Mouse (Mus musculus): Measurements from ENCODE around the gene Hectd4. TPM values are rescaled to one million over a fixed set of nuclear protein-coding genes. Genes with fewer than 3 reads are reported as not detected.
A peak's percentile ranks its signal among the peaks of the same experiment; 100 is the strongest.
"Not testable (repeated sequence)": the region's sequence is repeated elsewhere in the genome, so short reads cannot be mapped to it uniquely, and the experiment has no call there.

Gene Hectd4
- polyA plus RNA-seq, 1 experiment from 2014 or later: 5.2 TPM

DNA sequence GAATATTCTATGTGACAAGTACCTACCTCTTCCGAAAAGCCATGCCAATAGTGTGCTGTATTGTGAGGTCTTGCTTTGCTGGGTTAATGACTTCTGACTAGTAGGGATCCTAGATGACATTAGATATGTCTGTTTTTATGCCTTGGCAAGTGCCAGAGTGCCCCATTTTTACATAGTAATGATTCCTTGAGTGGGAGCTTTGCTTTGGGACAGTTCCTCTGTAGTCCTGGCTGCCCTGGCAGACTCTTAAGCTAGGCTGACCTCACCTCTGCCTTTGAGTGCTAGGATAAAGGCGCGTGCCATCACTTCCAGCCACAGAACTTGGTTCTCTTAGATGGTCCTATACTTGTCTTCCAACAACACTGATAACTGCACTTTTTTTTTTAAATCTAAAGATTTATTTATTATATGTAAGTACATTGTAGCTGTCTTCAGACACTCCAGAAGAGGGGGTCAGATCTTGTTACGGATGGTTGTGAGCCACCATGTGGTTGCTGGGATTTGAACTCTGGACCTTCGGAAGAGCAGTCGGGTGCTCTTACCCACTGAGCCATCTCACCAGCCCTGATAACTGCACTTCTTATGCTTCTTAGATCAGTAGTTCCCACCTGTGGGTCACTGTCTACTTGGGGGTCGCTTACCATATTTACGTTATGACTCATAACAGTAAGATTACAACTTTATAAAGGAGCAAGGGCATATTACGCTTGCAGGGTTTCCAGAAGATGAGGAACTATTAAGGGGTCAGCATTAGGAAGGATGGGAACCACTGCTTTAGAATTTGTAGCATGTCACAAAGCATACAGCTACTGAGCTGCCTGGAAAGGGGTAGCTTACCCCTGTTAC is 10.0 kb upstream of the Hectd4 start:
- Histone ChIP-seq H3K9ac (no peak overlapping the region), H3K4me2 (no peak overlapping the region), H3K4me1 (peaks cover 27% of the 10 kb centered on the region), H3K4me3 (replicated peaks) (no peak overlapping the region), H3K9me3 (replicated peaks) (no peaks in the 10 kb centered on the region), H3K27ac (no peak overlapping the region), H3K27me3 (no peaks in the 10 kb centered on the region), H3K36me3 (peaks cover 78% of the 10 kb centered on the region)
- 90% methylated on average over 9 of the region's 9 CpGs for WGBS
- no peak for ATAC-seq (replicated peaks; ENCODE audit: low FRiP score)

DNA sequence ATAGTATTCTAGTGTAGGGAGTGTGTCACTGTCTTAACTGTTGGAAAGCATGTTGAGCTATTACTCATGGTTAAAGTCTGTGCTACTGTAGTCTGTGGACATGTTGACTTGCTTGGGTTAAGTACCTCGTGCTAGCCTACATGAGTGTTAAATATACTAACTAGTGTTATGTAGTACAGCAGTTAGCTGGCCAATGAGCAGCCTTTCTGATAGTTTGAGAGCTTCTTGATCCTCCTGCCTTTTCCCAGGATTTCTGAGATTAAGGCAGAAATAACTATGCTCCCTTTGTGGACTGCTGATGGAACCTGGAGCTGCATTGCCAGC is 9.5 kb upstream of the Hectd4 start:
- peaks cover 77% of the 10 kb centered on the region for H3K36me3 ChIP-seq
- WGBS: 92% methylated on average over 1 of the region's 1 CpGs

DNA sequence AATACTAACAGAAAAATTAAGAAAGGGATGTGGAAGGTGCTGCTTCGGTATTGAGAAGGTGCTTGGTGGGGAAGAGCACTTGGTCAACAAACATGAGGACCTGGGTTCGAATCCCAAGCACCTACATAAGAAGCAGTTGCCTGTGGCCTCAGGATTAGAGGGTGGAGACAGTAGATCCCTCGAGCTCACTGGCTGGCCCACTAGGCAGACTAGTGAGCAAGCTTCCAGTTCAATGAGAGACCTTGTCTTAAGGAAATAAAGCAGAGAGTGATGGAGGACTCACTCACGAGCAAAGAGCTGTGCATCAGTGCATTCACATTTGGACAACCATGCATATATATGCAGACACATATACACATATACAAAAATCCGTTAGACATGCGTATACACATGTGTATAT is 7.9 kb upstream of the Hectd4 start:
- H3K4me3 ChIP-seq (replicated peaks): no peak overlapping the region
- H3K4me2 ChIP-seq: no peak overlapping the region
- ATAC-seq (replicated peaks; ENCODE audit: low FRiP score): no peak
- H3K27ac ChIP-seq: no peak overlapping the region
- H3K27me3 ChIP-seq: no peaks in the 10 kb centered on the region
- peaks cover 10% of the 10 kb centered on the region for H3K4me1 ChIP-seq
- peaks cover 62% of the 10 kb centered on the region for H3K36me3 ChIP-seq
- H3K9me3 ChIP-seq (replicated peaks): no peaks in the 10 kb centered on the region
- 95% methylated on average over 6 of the region's 6 CpGs for WGBS
- H3K9ac ChIP-seq: no peak overlapping the region

More for the DNA sequence above, 9.5 kb upstream of the Hectd4 start:
- Histone ChIP-seq H3K27ac (no peak overlapping the region), H3K9ac (no peak overlapping the region), H3K4me1 (peaks cover 25% of the 10 kb centered on the region), H3K27me3 (no peaks in the 10 kb centered on the region), H3K4me3 (replicated peaks) (no peak overlapping the region), H3K9me3 (replicated peaks) (no peaks in the 10 kb centered on the region), H3K4me2 (no peak overlapping the region)
- ATAC-seq (replicated peaks; ENCODE audit: low FRiP score): no peak

DNA sequence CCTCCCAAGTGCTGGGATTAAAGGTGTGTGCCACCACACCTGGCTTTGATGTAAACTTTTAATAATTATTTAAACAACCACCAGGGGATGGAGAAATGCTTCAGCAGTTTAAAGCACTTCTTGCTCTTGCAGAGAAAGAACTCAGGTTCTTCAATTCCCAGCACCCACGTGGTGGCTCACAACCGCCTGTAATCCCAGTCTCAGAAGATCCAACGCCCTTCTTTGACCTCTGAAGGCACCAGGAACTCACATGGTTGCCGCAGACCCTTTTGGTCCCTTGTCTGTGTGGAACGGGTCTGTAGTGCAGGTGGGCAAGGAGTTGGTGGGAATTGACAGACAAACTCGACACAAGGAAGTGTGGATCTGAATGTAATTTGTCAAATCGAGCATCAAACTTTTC is 5.3 kb upstream of the Hectd4 start:
- Histone ChIP-seq H3K4me2 (no peak overlapping the region), H3K4me1 (peaks cover 1% of the 10 kb centered on the region; the same call in 1 of the 2 replicates), H3K9ac (no peak overlapping the region), H3K27me3 (no peaks in the 10 kb centered on the region), H3K9me3 (replicated peaks) (no peaks in the 10 kb centered on the region), H3K27ac (no peak overlapping the region), H3K36me3 (peaks cover 36% of the 10 kb centered on the region), H3K4me3 (replicated peaks) (no peak overlapping the region)
- no peak for ATAC-seq (replicated peaks; ENCODE audit: low FRiP score)
- 52% methylated on average over 7 of the region's 7 CpGs for WGBS

DNA sequence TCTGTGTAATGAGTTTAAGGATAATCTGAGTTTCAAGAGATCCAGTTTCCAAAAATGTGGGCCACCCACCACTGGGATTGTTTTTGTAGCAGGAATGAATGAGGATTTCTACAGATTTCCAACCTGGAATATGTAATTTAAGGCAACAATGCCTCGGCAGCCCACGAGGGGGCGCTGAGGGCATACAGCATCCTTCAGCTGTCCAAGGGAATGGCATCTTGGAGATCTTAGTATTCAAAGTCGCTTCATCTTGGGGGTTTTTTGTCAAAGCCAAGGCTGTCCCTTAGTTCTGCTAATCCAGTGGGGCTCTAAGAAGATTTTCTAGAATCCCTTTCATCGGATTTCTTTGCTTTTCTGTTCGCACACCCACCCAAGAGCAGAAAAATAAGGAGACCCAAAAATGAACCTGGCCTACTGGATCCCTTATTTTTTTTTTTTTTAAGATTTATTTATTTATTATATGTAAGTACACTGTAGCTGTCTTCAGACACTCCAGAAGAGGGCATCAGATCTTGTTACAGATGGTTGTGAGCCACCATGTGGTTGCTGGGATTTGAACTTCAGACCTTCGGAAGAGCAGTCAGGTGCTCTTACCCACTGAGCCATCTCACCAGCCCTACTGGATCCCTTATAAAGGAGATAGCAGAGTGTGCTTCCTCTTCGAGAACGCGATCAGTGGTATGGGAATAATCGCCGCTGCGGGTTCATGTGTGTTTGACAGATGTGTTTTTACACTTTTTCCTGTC is 4.5 kb upstream of the Hectd4 start:
- Histone ChIP-seq H3K4me1 (peaks cover 4% of the 10 kb centered on the region; the same call in 1 of the 2 replicates), H3K9ac (no peak overlapping the region), H3K9me3 (replicated peaks) (no peaks in the 10 kb centered on the region), H3K4me3 (replicated peaks) (no peak overlapping the region), H3K27me3 (no peaks in the 10 kb centered on the region), H3K27ac (no peak overlapping the region), H3K36me3 (peaks cover 27% of the 10 kb centered on the region), H3K4me2 (no peak overlapping the region)
- ATAC-seq (replicated peaks; ENCODE audit: low FRiP score): no peak; the same call in 1 of the 2 replicates
- 51% methylated on average over 13 of the region's 13 CpGs for WGBS

DNA sequence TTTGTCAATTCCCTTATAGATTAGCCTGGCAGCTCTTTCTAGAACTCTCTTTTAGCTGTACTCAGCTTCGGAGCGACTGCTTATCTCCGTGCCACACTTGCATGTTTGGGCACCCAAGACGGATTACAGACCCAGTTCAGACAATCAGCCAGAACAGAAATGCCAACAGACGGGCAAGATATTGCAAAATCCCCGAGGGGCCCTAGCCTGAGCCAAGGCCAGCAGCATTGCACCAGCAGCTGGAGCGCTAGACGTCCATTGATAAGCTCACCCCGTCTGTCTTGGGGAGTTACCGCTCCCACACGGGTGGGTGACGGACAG is 3.9 kb upstream of the Hectd4 start:
- Histone ChIP-seq H3K36me3 (peaks cover 22% of the 10 kb centered on the region), H3K4me2 (no peak overlapping the region), H3K9me3 (replicated peaks) (no peaks in the 10 kb centered on the region), H3K9ac (no peak overlapping the region), H3K27me3 (no peaks in the 10 kb centered on the region), H3K4me3 (replicated peaks) (no peak overlapping the region), H3K27ac (no peak overlapping the region), H3K4me1 (peaks cover 5% of the 10 kb centered on the region)
- ATAC-seq (replicated peaks; ENCODE audit: low FRiP score): peak; percentile 52
- 82% methylated on average over 12 of the region's 12 CpGs for WGBS

DNA sequence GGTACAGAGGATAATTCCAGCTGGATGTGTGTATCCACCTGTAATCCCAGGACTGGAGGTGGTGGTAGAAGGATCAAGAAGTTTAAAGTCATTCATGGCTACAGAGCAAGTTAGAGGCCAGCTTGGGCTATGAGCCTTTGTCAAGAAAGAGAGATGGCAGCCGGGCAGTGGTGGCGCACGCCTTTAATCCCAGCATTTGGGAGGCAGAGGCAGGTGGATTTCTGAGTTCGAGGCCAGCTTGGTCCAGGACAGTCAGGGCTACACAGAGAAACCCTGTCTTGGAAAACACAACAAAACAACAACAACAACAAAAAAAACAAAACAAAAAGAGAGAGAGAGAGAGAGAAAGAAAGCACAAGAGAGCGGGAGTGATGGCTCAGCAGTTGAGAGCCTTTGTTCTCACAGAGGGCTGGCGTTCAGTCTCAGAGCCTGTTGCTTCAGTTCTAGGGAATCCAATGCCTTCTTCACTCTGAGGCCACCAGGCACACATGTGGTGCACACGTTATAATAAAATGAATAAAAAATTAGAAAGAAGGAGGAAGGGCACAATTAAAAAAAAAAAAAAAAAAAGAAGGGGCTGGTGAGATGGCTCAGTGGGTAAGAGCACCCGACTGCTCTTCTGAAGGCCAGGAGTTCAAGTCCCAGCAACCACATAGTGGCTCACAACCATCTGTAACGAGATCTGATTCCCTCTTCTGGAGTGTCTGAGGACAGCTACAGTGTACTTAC is 3.3 kb upstream of the Hectd4 start:
- Histone ChIP-seq H3K36me3 (peaks cover 15% of the 10 kb centered on the region), H3K4me1 (peaks cover 11% of the 10 kb centered on the region)
- not testable (repeated sequence) for H3K27me3 ChIP-seq; ATAC-seq (replicated peaks; ENCODE audit: low FRiP score); H3K9me3 ChIP-seq (replicated peaks); H3K27ac ChIP-seq; H3K4me2 ChIP-seq; H3K4me3 ChIP-seq (replicated peaks); H3K9ac ChIP-seq
- 91% methylated on average over 9 of the region's 9 CpGs for WGBS

DNA sequence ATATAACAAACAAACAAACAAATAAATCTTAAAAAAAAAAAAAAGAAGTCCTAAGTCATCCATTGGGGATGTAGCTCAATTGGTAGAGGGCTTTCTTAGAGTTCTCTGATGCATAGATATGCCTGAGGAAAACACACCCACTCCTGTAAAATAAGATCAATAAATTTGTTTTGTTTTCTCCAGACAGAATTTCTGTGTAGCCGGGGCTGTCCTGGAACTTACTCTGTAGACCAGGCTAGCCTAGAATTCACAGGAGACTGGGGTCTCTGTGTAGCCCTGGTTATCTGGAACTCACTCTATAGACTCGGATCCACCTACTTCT is 2.7 kb upstream of the Hectd4 start:
- Histone ChIP-seq H3K27ac (no peak overlapping the region), H3K4me3 (replicated peaks) (no peak overlapping the region), H3K9ac (no peak overlapping the region), H3K4me1 (peaks cover 16% of the 10 kb centered on the region), H3K4me2 (no peak overlapping the region), H3K9me3 (replicated peaks) (no peaks in the 10 kb centered on the region), H3K27me3 (no peaks in the 10 kb centered on the region), H3K36me3 (peaks cover 10% of the 10 kb centered on the region)
- ATAC-seq (replicated peaks; ENCODE audit: low FRiP score): no peak
- 92% methylated on average over 2 of the region's 2 CpGs for WGBS

DNA sequence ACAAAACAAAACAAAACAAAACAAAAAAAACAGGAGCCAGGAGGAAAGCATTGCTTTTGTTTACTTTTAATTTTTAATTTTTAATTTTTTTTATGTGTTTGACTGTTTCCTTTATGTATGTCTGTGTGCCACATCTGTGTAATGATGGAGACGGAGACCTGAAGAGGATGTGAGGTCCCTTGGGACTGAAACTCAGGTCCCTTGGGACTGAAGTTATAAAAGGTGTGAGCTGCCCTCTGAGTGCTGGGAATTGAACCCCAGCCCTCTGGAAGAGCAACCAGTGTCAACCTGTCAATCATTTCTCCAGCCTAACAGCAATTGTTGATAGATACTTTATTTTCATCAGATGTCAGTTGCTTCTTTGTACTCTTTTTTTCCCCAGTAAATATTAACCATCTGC is 829 bp upstream of the Hectd4 start:
- no peak overlapping the region for H3K27ac ChIP-seq
- H3K36me3 ChIP-seq: no peaks in the 10 kb centered on the region
- no peak for ATAC-seq (replicated peaks; ENCODE audit: low FRiP score)
- H3K4me3 ChIP-seq (replicated peaks): no peak overlapping the region
- H3K4me1 ChIP-seq: peaks cover 16% of the 10 kb centered on the region
- no peak overlapping the region for H3K4me2 ChIP-seq
- 91% methylated on average over 1 of the region's 1 CpGs for WGBS
- no peak overlapping the region for H3K9ac ChIP-seq
- no peaks in the 10 kb centered on the region for H3K27me3 ChIP-seq
- H3K9me3 ChIP-seq (replicated peaks): no peaks in the 10 kb centered on the region

DNA sequence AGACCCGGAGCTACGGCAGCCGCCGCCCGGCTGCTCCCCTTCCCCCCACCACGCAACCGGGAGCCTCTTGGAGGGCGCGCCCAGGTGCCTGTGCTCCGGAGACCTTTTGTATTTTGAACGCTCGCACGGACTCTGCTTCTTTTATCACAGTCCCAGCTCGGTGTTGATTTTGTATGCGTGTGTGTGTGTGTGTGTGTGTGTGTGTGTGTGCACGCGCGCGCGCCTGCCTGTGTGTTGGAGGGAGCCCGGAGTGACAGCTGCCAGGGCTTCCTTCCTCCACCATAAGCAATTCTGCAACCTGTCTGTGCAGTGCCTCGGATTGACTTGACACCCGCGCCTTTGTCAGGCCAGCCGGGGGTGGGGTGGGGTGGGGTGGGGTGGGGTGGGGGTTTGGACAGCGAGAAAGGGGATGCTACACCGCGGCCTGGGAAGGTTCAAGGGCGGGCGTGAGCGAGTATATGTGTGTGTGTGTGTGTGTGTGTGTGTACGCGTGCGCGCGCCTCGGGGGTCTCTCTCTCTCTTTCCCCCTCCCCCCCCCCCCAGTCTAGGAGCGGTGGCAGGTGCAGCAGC is 798 bp downstream of the Hectd4 start:
- Histone ChIP-seq H3K27ac (peak overlapping the region; percentile 83), H3K9me3 (replicated peaks) (no peaks in the 10 kb centered on the region), H3K27me3 (no peaks in the 10 kb centered on the region), H3K9ac (peak overlapping the region; percentile 94), H3K36me3 (no peaks in the 10 kb centered on the region), H3K4me2 (peak overlapping the region; percentile 66), H3K4me1 (peaks cover 16% of the 10 kb centered on the region), H3K4me3 (replicated peaks) (peak overlapping the region; percentile 96)
- peak; percentile 37 for ATAC-seq (replicated peaks; ENCODE audit: low FRiP score)
- 0% methylated on average over 28 of the region's 38 CpGs for WGBS

DNA sequence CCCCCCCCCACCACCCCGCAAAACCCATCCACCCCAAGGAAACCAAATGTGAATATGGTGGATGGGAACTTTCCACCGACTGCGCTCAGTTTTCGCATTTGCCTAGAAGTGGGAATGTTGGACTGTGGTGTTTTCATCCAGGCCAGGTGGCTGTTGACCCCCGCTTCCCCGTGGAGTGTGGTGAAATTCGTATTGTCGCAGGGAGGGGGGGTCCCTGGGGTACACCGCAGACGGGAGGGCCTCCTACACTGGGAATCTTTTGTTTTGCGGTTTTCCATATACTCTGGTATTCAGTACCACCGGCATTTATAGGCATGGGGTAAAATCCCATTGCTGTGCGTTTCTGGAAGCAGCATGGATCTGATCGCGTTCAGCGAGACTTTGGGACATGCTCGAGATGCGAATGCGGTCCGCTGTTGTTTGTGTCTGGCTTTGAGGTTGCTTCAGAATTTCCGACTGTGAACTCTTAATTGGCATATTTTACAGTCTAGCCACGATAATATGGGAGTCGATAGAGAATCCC is 1.4 kb downstream of the Hectd4 start:
- no peak overlapping the region for H3K27ac ChIP-seq
- H3K4me3 ChIP-seq (replicated peaks): peak overlapping the region; percentile 96
- WGBS: 21% methylated on average over 18 of the region's 23 CpGs
- ATAC-seq (replicated peaks; ENCODE audit: low FRiP score): no peak
- no peaks in the 10 kb centered on the region for H3K36me3 ChIP-seq
- peak overlapping the region; percentile 94 for H3K9ac ChIP-seq
- H3K4me1 ChIP-seq: peaks cover 18% of the 10 kb centered on the region
- H3K9me3 ChIP-seq (replicated peaks): no peaks in the 10 kb centered on the region
- H3K27me3 ChIP-seq: no peaks in the 10 kb centered on the region
- H3K4me2 ChIP-seq: peak overlapping the region; percentile 66

DNA sequence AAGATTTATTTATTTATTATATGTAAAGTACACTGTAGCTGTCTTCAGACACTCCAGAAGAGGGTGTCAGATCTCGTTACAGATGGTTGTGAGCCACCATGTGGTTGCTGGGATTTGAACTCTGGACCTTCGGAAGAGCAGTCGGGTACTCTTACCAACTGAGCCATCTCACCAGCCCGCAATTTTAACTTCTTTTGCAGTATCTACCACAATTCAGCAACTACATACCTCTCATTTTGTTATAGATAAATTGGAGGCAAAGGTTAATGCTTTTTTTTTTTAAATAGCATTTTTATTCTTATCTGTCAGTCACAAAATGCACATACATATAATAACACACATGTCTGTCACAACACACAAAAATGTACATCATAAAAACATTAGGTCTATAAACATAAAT is 4.0 kb downstream of the Hectd4 start:
- not testable (repeated sequence) for H3K27ac ChIP-seq

More for the DNA sequence above, 4.0 kb downstream of the Hectd4 start:
- 89% methylated on average over 4 of the region's 4 CpGs for WGBS
- H3K9me3 ChIP-seq (replicated peaks); H3K27me3 ChIP-seq; H3K9ac ChIP-seq; ATAC-seq (replicated peaks; ENCODE audit: low FRiP score); H3K36me3 ChIP-seq; H3K4me3 ChIP-seq (replicated peaks); H3K4me2 ChIP-seq: not testable (repeated sequence)
- peaks cover 18% of the 10 kb centered on the region for H3K4me1 ChIP-seq

Data from kidney, embryonic 15.5 days (tissue).